Mouse (Mus musculus) heart, adult 11 months (tissue): Measurements from ENCODE around the gene Nup133.

Source experiments
- DNase-seq: peaks from one replicate; pipeline ENCODE4 v3.0.0; 2022

Gene Nup133

DNA sequence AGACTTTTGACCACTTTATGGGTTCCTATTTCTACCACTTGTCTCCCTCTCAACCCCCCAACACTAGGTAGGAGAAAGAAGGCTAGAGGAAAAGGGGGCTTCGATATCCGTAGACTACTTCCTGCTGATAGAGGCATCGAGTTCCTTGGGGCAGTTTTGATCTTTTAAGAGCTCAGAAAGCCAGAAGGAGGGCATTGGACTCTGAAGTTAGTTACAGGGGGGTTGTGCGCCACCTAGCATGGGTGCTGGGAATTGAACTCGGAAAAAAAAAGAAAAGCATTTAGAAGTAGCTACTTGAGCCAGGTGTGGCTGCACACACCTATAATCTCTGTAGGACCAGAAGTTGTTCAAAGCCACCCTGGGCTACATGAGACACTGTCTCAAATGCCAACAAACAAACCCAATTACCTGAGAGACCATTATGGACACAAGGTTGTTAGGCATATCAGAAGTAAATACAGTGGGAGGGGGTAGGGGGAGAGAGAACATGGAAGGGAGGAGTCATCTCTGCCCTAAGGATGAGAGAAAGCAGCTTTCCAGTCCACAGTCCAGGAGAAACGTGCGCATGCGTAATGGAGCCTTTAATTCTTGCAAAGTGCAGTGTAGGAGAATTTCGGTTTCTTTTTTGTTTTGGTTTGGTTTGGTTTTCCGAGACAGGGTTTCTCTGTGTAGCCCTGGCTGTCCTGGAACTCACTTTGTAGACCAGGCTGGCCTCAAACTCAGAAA, 1.2 kb upstream of the Nup133 start:
- DNase-seq, result no peak

GRCm38 (mm10) chr8:123949686-123949986, 571 bp upstream of the Nup133 start:
- no peak for DNase-seq

DNA sequence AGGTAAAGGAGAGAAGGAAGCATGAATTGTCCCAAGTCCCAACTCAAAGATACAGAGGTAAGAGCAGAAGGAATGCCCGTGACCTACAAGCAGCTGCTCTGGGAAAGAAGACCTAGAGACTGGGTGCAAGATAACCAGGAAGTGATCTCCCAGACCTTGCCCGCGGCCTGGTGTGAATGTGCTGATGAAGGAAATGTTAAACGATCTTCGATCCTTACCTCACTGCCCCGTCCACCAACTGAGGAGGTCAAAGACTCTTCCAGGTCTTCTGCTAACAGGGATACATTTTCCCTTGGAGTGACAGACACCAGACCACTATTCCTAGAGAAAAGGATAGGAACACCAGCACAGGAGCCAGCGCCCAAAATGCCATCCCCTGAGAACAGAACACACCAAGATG, 20.0 kb downstream of the Nup133 start:
- no peak for DNase-seq

GRCm38 (mm10) chr8:123925671-123926070, 23.4 kb downstream of the Nup133 start:
- DNase-seq, result no peak

- peak; percentile 96 for DNase-seq
These were observed 24.3 kb downstream of the Nup133 start for GRCm38 (mm10) chr8:123924719-123925118.

GRCm38 (mm10) chr8:123914635-123915034, 34.4 kb downstream of the Nup133 start:
- no peak for DNase-seq

DNA sequence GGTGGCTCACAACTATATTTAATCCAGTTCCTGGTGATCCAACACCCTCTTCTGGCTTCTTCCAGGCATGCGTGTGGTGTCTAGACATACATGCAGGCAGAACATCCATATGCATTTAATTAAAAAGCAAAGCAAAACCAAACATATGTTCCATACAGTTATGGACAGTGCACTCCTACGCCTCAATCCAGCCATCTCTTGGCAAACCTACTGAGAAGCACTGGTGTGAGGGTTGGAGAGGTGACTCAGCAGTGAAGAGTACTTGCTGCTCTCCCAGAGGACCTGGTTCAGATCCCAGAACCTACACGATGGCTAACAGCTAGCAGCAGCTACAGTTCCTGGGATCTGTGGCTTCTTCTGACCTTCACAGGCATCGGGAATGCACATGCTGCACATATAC, 36.8 kb downstream of the Nup133 start:
- DNase-seq, result no peak

DNA sequence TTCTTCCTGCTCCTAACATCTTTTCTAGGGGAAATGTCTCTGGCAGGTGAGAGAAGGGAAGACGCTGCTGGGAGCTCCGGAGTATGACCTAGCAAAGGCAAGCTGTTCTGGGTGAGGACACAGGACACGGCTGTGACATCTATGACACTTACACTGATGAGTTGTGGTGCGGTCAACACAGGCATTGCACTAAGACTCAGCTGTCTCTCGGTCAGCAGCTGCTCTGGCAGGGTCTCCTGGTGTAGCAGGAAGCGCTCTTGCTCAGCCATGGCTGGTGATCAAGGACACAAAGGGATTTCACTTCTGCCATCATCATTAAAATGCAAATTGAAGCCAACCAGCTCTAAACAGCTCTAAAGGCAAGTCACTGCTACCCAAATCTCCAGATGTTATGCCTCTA, 41.5 kb downstream of the Nup133 start:
- DNase-seq, result no peak

DNA sequence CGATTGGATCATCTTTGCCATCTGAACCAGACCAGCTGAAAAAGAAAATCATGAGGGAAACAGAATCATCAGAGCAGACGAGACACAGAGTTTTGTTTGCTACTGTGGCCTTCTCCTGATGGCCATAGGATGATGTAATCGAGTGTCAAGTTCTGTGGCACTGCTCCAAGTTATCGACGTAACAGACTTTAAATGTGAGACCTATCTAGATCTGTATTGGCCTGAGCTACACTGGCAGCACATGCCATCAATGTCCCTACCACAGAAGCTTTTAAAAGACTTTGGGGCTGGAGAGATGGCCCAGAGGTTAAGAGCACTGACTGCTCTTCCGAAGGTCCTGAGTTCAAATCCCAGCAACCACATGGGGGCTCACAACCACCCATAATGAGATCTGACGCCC, 46.4 kb downstream of the Nup133 start:
- DNase-seq, result no peak

DNA sequence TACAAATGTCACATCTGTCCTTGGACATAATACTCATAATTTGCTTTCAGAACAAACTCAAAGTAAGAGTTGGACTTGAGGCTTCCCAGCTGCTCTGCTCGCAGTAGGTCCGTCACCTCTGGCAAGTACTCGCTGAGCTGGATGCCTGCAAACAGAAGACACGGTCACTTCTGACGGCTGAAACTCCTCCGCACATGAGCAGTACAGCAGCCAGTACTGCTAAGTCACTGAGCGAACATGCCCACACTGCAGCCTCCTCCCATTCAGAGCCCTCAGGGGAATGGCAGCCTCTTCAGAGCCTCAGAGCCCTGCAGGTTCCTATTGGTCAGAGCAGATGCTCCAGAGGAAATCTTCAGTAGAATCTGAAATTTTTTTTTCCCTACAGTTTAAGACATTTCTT, 49.7 kb downstream of the Nup133 start:
- no peak for DNase-seq

DNA sequence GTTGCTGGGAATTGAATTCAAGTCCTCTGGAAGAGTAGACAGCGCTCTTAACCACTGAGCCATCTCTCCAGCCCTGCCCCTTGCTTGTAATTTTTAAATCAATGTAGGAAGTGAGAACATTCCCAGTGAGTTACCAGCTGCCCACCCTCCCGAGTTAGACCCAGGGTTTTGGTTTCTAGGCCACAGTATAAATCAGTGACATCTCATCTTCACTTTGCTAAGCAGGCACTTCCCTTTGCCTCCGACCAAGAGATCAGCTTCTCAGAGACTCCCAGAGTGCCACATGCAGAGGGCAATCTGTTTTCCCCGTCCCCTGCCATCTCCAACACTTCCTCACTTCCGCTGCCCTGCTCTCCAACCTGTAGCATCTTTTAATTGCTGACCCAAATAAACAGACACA, 50.5 kb downstream of the Nup133 start:
- DNase-seq, result no peak

DNA sequence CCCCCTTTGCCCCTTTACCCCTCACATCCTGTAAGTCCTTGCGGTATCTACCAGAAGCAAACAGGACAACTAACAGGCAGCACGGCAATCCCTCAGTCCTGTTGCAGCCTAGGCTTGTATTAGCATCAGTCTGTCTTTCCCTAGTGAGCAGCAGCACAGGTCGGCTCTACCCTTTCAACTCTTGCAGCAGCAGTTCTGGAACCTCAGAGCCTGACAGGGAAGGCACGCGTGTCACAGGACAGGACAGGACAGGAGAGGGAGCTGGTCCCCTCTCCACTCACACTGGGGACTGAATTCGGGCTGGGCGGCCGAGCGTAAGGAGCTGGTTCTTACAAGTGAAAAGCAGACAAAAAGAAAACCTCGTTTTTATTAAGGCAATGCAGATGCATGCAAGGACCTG, 52.3 kb downstream of the Nup133 start:
- DNase-seq, result no peak

DNA sequence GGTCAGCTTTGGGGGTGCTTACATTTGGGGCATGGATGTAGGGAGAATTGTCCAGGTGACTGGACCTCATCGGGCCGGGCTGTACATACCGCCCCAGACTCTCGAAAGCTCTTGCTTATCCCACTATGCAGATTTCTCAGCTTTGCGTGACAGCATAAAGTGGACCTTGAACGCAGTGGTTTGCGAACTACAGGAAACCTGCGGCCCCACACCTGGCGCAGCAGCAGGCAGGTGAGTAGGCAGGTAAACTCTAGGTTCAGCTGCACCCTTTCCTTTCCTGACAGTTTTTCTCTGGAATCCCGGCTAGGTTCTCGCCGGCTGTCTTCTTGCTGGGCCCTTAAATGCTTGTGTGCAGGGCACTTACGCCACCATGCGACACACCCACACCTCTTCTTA, 52.7 kb downstream of the Nup133 start:
- no peak for DNase-seq

GRCm38 (mm10) chr8:123895680-123896365, 53.2 kb downstream of the Nup133 start:
- no peak for DNase-seq

- no peak for DNase-seq
These were observed 53.8 kb downstream of the Nup133 start for GRCm38 (mm10) chr8:123895230-123895629.

- peak; percentile 88 for DNase-seq
These were observed 54.5 kb downstream of the Nup133 start, which contains the start of gene Acta1 for GRCm38 (mm10) chr8:123894502-123895097. TSS of gene Acta1 (minus strand) at chr8:123894751.

GRCm38 (mm10) chr8:123893413-123893812, 55.7 kb downstream of the Nup133 start:
- DNase-seq, result no peak

DNA sequence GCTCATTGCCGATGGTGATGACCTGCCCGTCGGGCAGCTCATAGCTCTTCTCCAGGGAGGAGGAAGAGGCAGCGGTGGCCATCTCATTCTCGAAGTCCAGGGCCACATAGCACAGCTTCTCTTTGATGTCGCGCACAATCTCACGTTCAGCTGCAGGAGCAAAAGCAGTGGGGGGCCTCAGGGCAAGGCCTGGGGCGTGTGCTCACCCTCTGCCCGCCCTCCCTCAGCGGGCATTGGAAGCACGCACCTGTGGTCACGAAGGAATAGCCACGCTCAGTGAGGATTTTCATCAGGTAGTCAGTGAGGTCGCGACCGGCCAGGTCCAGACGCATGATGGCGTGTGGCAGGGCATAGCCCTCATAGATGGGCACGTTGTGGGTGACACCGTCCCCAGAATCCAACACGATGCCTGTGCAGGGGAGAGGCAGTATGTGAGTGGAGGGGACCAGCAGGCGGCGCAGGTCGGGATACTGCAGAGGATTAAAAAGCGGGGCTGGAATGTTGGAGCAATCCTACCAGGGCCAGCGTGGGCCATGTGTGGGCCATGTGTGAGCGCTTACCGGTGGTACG, 56.4 kb downstream of the Nup133 start:
- DNase-seq, result no peak

GRCm38 (mm10) chr8:123891883-123892585, 57.0 kb downstream of the Nup133 start:
- no peak for DNase-seq

GRCm38 (mm10) chr8:123891271-123891670, 57.8 kb downstream of the Nup133 start:
- DNase-seq, result no peak

- no peak for DNase-seq
These were observed 59.3 kb downstream of the Nup133 start for GRCm38 (mm10) chr8:123889797-123890196.

DNA sequence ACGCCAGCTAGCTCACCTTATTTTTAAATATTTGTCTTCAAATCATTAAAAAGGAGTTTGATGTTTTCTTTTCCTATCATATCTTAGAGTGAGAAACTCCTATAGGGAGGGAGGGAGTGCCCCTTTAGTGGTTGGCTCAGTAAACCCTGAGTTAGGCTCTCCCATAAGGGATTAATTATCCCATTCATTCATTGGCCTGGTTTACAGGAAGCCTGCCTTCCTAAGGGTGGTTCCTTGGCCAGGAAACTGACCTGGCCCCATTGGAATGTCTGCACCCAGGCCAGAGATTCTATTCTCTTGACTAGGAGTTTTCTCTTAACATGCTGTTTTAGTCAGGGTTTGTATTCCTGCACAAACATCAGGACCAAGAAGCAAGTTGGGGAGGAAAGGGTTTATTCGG, 61.1 kb downstream of the Nup133 start:
- no peak for DNase-seq

- no peak for DNase-seq
These were observed 61.9 kb downstream of the Nup133 start for GRCm38 (mm10) chr8:123887163-123887562.
